Mouse (Mus musculus) heart, adult 18-20 months (tissue): ENCODE results near the gene Foxp4. TPM values are rescaled to one million over a fixed set of nuclear protein-coding genes. Genes with fewer than 3 reads are reported as not detected.

Experiments used
- total RNA-seq, 2 experiments: library from RNA; stranded (reverse); gene quantifications; 2 replicates each; pipeline ENCODE4 v1.2.3; 2021

Foxp4 gene
- total RNA-seq, 2 experiments from 2014 or later: 8.5 to 12.2 TPM

Other genes starting within 250 kb of the Foxp4 start
- gene Tomm6, start 236.3 kb downstream of the Foxp4 start, total RNA-seq: 100 to 1,000 TPM; 118 to 129 TPM
- gene Frs3, start 235.6 kb downstream of the Foxp4 start, total RNA-seq: 1 to 10 TPM; 4.6 to 5.4 TPM
- under 1 TPM; 0.40 to 0.75 TPM for gene Gm21981, start 230.2 kb downstream of the Foxp4 start, total RNA-seq
- 1 to 10 TPM; 4.3 to 5.1 TPM for gene Prickle4, start 229.9 kb downstream of the Foxp4 start, total RNA-seq
- gene Pgc, start 197.8 kb downstream of the Foxp4 start, total RNA-seq: not detected
- 10 to 100 TPM; 35.0 to 40.0 TPM for gene Tfeb, start 187.6 kb downstream of the Foxp4 start, total RNA-seq
- gene Mdfi, start 90.0 kb downstream of the Foxp4 start, total RNA-seq: 1 to 10 TPM in 1 of 2 experiments, under 1 TPM in 1; 0.40 to 1.3 TPM
- not detected for gene 1700122O11Rik, start 113.6 kb upstream of the Foxp4 start, total RNA-seq
- not detected for gene 1700067P10Rik, start 164.7 kb upstream of the Foxp4 start, total RNA-seq
- gene 9830107B12Rik, start 221.6 kb upstream of the Foxp4 start, total RNA-seq: not detected
- not detected for gene A530064D06Rik, start 242.6 kb upstream of the Foxp4 start, total RNA-seq